Mouse (Mus musculus): ENCODE measurements around the gene Gclm.

GRCm38 (mm10) chr3:122245215-122245877, at the start of gene Gclm:
- TF ChIP-seq CTCF (conservative IDR thresholded peaks at IDR 0.05; ENCODE audit: low read length) (no peak), NANOG (IDR thresholded peaks at IDR 0.05; ENCODE audit: borderline replicate concordance, low read length) (no peak)
